Mouse (Mus musculus): Measurements from ENCODE around the gene Oasl1. TPM values are rescaled to one million over a fixed set of nuclear protein-coding genes. Genes with fewer than 3 reads are reported as not detected.

Gene Oasl1
- polyA plus RNA-seq, 1 experiment = 59.3 TPM

Other genes starting within 250 kb of the Oasl1 start
- 169 and 205 TPM in 2 replicates for gene Gltp, start 232.3 kb upstream of the Oasl1 start, polyA plus RNA-seq (2012; rRNA removed)
- gene Tchp, start 215.5 kb upstream of the Oasl1 start, polyA plus RNA-seq (2012; rRNA removed) = 6.5 and 9.4 TPM in 2 replicates
- 98.4 and 131 TPM in 2 replicates for gene Ankrd13a, start 148.6 kb upstream of the Oasl1 start, polyA plus RNA-seq (2012; rRNA removed)
- 23.1 and 29.7 TPM in 2 replicates for gene Git2, start 147.7 kb upstream of the Oasl1 start, polyA plus RNA-seq (2012; rRNA removed)
- gene 1500011B03Rik, start 99.8 kb upstream of the Oasl1 start, polyA plus RNA-seq (2012; rRNA removed) = 14.6 and 17.6 TPM in 2 replicates
- not detected in 2 replicates for gene 4930519G04Rik, start 69.6 kb upstream of the Oasl1 start, polyA plus RNA-seq (2012; rRNA removed)
- not detected in 2 replicates for gene Gm9936, start 64.6 kb upstream of the Oasl1 start, polyA plus RNA-seq (2012; rRNA removed)
- 20.7 and 47.4 TPM in 2 replicates for gene Oasl2, start 26.3 kb upstream of the Oasl1 start, polyA plus RNA-seq (2012; rRNA removed)
- gene 2210016L21Rik, start 18.9 kb downstream of the Oasl1 start, polyA plus RNA-seq (2012; rRNA removed) = 13.7 and 19.4 TPM in 2 replicates
- gene Hnf1a, start 47.9 kb downstream of the Oasl1 start, polyA plus RNA-seq (2012; rRNA removed) = 12.3 and 13.6 TPM in 2 replicates
- gene Sppl3, start 87.9 kb downstream of the Oasl1 start, polyA plus RNA-seq (2012; rRNA removed) = 71.4 and 79.1 TPM in 2 replicates
- gene Gm10401, start 175.1 kb downstream of the Oasl1 start, polyA plus RNA-seq (2012; rRNA removed) = 0.23 and 0.32 TPM in 2 replicates
- 114 and 119 TPM in 2 replicates for gene Acads, start 196.1 kb downstream of the Oasl1 start, polyA plus RNA-seq (2012; rRNA removed)
- 33.6 and 35.6 TPM in 2 replicates for gene Unc119b, start 211.7 kb downstream of the Oasl1 start, polyA plus RNA-seq (2012; rRNA removed)
- 131 and 153 TPM in 2 replicates for gene Mlec, start 234.9 kb downstream of the Oasl1 start, polyA plus RNA-seq (2012; rRNA removed)

All from large intestine, adult 2 months (tissue).